Mouse (Mus musculus) cortical plate, adult 2 months (tissue): ENCODE data around the gene Miga1.

Experiments used
- CTCF ChIP-seq: fragments of 200-500 bp; IDR thresholded peaks from 2 replicates; pipeline ENCODE4 v1.5.1; 2011; ENCODE audit warnings: mild to moderate bottlenecking, control low read depth, low read length; ENCODE audit not compliant: insufficient read depth; ENCODE audit errors: extremely low read depth
- POLR2A ChIP-seq: fragments of 200-500 bp; IDR thresholded peaks from 2 replicates; pipeline ENCODE4 v1.6.1; 2011; ENCODE audit warnings: mild to moderate bottlenecking, low read length, control low read depth; ENCODE audit not compliant: insufficient read depth; ENCODE audit errors: extremely low read depth

- TF ChIP-seq POLR2A = no peak
- TF ChIP-seq CTCF = no peak
Measured at GRCm38 (mm10) chr3:152350431-152350830, 10.2 kb upstream of the Miga1 start.
